In genomic region chr7:43495343-43496021, GRCm38 (mm10) we compare ENCODE assay signal across 9 mouse cellular contexts. TPM values are rescaled to one million over a fixed set of nuclear protein-coding genes. Genes with fewer than 3 reads are reported as not detected.
DNase-seq lines count a peak whose midpoint lies in the region; ATAC-seq and TF ChIP-seq lines count a peak whose summit lies in the region.
"Had no signal": no experiment of that assay in that cellular context is flagged by ENCODE, and none has a peak within 500 bp of the region (broad histone marks: within the 10 kb centered on the region; RNA-seq: fewer than 3 reads in every experiment).

No protein-coding gene starts in this region.

- TF ChIP-seq CTCF in embryonic fibroblast, embryonic 13.5 days (IDR thresholded peaks at IDR 0.05; ENCODE audit: borderline replicate concordance, insufficient read depth, low read length), result peak; percentile 80
- TF ChIP-seq CTCF in kidney, adult 2 months (conservative IDR thresholded peaks at IDR 0.05; ENCODE audit: insufficient read depth, insufficient read length, low read depth, low read length), result peak; percentile 67
- TF ChIP-seq CTCF in lung, embryonic 14.5 days (IDR thresholded peaks at IDR 0.05; ENCODE audit: low read depth), result peak; percentile 64

- H3K9ac ChIP-seq in neural tube, embryonic 11.5 days (ENCODE audit: low read length), result no peak overlapping the region
- H3K9ac ChIP-seq in lung, embryonic 14.5 days, result no peak overlapping the region
- H3K9ac ChIP-seq: limb, embryonic 15.5 days had no signal

- H3K9me3 ChIP-seq in neural tube, embryonic 11.5 days (ENCODE audit: control insufficient read depth, low read length), result no peaks in the 10 kb centered on the region
- H3K9me3 ChIP-seq in lung, embryonic 14.5 days (ENCODE audit: low read depth, low read length), result no peaks in the 10 kb centered on the region
- H3K9me3 ChIP-seq: limb, embryonic 15.5 days had no signal

- WGBS in neural tube, embryonic 11.5 days, result 12% methylated on average over 21 of the region's 21 CpGs
- WGBS in kidney, adult 2 months, result 13% methylated on average over 21 of the region's 21 CpGs
- 14% methylated on average over 21 of the region's 21 CpGs for WGBS in lung, embryonic 14.5 days

- H3K27ac ChIP-seq in neural tube, embryonic 11.5 days (ENCODE audit: low read depth, low read length), result no peak overlapping the region
- no peak overlapping the region for H3K27ac ChIP-seq in embryonic fibroblast, embryonic 13.5 days (ENCODE audit: insufficient read depth, low read length)
- H3K27ac ChIP-seq in kidney, adult 2 months (ENCODE audit: insufficient read depth, low read depth, low read length), result no peak overlapping the region
- no peak overlapping the region for H3K27ac ChIP-seq in lung, embryonic 14.5 days (ENCODE audit: low read depth)
- H3K27ac ChIP-seq: limb, embryonic 15.5 days had no signal

- no peaks in the 10 kb centered on the region for H3K27me3 ChIP-seq in neural tube, embryonic 11.5 days (ENCODE audit: control insufficient read depth, insufficient read depth, low read length)
- no peaks in the 10 kb centered on the region for H3K27me3 ChIP-seq in kidney, adult 2 months (replicated peaks; ENCODE audit: control insufficient read depth, insufficient read depth, low read length)
- H3K27me3 ChIP-seq in lung, embryonic 14.5 days (ENCODE audit: insufficient read depth, low read length), result peaks cover 3% of the 10 kb centered on the region; the same call in 1 of the 2 replicates

- H3K4me3 ChIP-seq in neural tube, embryonic 11.5 days (ENCODE audit: low read depth, low read length), result no peak overlapping the region
- H3K4me3 ChIP-seq in embryonic fibroblast, embryonic 13.5 days (ENCODE audit: insufficient read depth, low read length), result no peak overlapping the region
- no peak overlapping the region for H3K4me3 ChIP-seq in kidney, adult 2 months (ENCODE audit: insufficient read depth, low read depth, low read length)
- H3K4me3 ChIP-seq in lung, embryonic 14.5 days (ENCODE audit: low read depth, low read length), result no peak overlapping the region
- H3K4me3 ChIP-seq: limb, embryonic 15.5 days had no signal

- H3K4me1 ChIP-seq in neural tube, embryonic 11.5 days (ENCODE audit: control insufficient read depth, insufficient read depth, low read length), result no peaks in the 10 kb centered on the region
- H3K4me1 ChIP-seq in embryonic fibroblast, embryonic 13.5 days (ENCODE audit: control insufficient read depth, insufficient read depth, low read length), result no peaks in the 10 kb centered on the region
- H3K4me1 ChIP-seq in kidney, adult 2 months (ENCODE audit: control insufficient read depth, insufficient read depth, low read length), result no peaks in the 10 kb centered on the region
- H3K4me1 ChIP-seq in lung, embryonic 14.5 days (ENCODE audit: insufficient read depth), result no peaks in the 10 kb centered on the region
- H3K4me1 ChIP-seq: limb, embryonic 15.5 days had no signal

- peak; percentile 60; the same call in 1 of the 2 replicates for ATAC-seq in neural tube, embryonic 11.5 days (ENCODE audit: insufficient read depth, low FRiP score, low TSS enrichment)
- 0 out of 2 replicates have a peak, but pooled peaks have one; percentile 17 for ATAC-seq in lung, embryonic 14.5 days (ENCODE audit: insufficient read depth)

- no peak for TF ChIP-seq POLR2A in embryonic fibroblast, embryonic 13.5 days (IDR thresholded peaks at IDR 0.05; ENCODE audit: low read depth, low read length)
- no peak for TF ChIP-seq POLR2A in kidney, adult 2 months (IDR thresholded peaks at IDR 0.05; ENCODE audit: low read depth, low read length)

- H3K36me3 ChIP-seq in neural tube, embryonic 11.5 days (ENCODE audit: control insufficient read depth, insufficient read depth, low read length), result no peaks in the 10 kb centered on the region
- no peaks in the 10 kb centered on the region for H3K36me3 ChIP-seq in kidney, adult 2 months (ENCODE audit: control insufficient read depth, insufficient read depth, low read length)
- H3K36me3 ChIP-seq in lung, embryonic 14.5 days (ENCODE audit: insufficient read depth), result no peaks in the 10 kb centered on the region
- H3K36me3 ChIP-seq: limb, embryonic 15.5 days had no signal

- peak; percentile 71 for DNase-seq in neural tube, embryonic 11.5 days (ENCODE audit: low spot score)
- no peak for DNase-seq in neural tube, embryonic 10.5 days (ENCODE audit: extremely low spot score, low spot score)
- peak; percentile 67 for DNase-seq in adrenal gland, postnatal 14 days
- peak; percentile 52 for DNase-seq in kidney, adult 2 months
- peak; percentile 72 for DNase-seq in lung, embryonic 14.5 days
- peak; percentile 70 to 76 for DNase-seq in right cerebral cortex, adult 2 months (ENCODE audit: low spot score in 2 of 2)
- no peak for DNase-seq in gastrocnemius, adult 8-10 months (ENCODE audit: low spot score in 2 of 2)

- no peak overlapping the region for H3K4me2 ChIP-seq in neural tube, embryonic 11.5 days (ENCODE audit: low read depth)
- no peak overlapping the region for H3K4me2 ChIP-seq in lung, embryonic 14.5 days
- H3K4me2 ChIP-seq: limb, embryonic 15.5 days had no signal

RNA-seq across cellular contexts. Expression of gene Iglon5, which starts 5.6 kb away (rescaled TPM):
- polyA plus RNA-seq in neural tube, embryonic 11.5 days (2014; fragmentation: Nextera tagmentation; extraction: Ambion mirVana), result 2.4 and 2.7 TPM in 2 replicates
- 1.9 and 2.1 TPM in 2 replicates for total RNA-seq in adrenal gland, postnatal 14 days (2021)
- polyA plus RNA-seq in embryonic fibroblast, embryonic 13.5 days (2011; ENCODE audit: insufficient read length, low read depth, missing spikeins), result 19.4 and 23.7 TPM in 2 replicates
- polyA plus RNA-seq in kidney, adult 2 months (2012; rRNA removed), result 1.0 and 1.1 TPM in 2 replicates
- 0.38 TPM in 2 replicates for polyA plus RNA-seq in lung, embryonic 14.5 days (2014; fragmentation: Nextera tagmentation; extraction: Ambion mirVana)
- under 1 TPM in 3 of 4 experiments, not detected in 1; 0.10 to 0.31 (median 0.13) TPM for total RNA-seq in gastrocnemius, adult 8-10 months (2022)

RNA-seq across cellular contexts. Expression of gene 4931406B18Rik, which starts 10.3 kb away (rescaled TPM):
- not detected in 2 replicates for polyA plus RNA-seq in neural tube, embryonic 11.5 days (2014; fragmentation: Nextera tagmentation; extraction: Ambion mirVana)
- total RNA-seq in adrenal gland, postnatal 14 days (2021), result not detected in 2 replicates
- not detected in 2 replicates for polyA plus RNA-seq in embryonic fibroblast, embryonic 13.5 days (2011; ENCODE audit: insufficient read length, low read depth, missing spikeins)
- polyA plus RNA-seq in kidney, adult 2 months (2012; rRNA removed), result not detected in 2 replicates
- not detected in 2 replicates for polyA plus RNA-seq in lung, embryonic 14.5 days (2014; fragmentation: Nextera tagmentation; extraction: Ambion mirVana)
- not detected for total RNA-seq in gastrocnemius, adult 8-10 months (2022)
- polyA plus RNA-seq: limb, embryonic 15.5 days had no signal

RNA-seq across cellular contexts. Expression of gene Vsig10l, which starts 32.5 kb away (rescaled TPM):
- polyA plus RNA-seq in neural tube, embryonic 11.5 days (2014; fragmentation: Nextera tagmentation; extraction: Ambion mirVana), result 2.0 and 4.0 TPM in 2 replicates
- total RNA-seq in adrenal gland, postnatal 14 days (2021), result 2.3 and 3.2 TPM in 2 replicates
- 2.6 and 3.1 TPM in 2 replicates for polyA plus RNA-seq in embryonic fibroblast, embryonic 13.5 days (2011; ENCODE audit: insufficient read length, low read depth, missing spikeins)
- polyA plus RNA-seq in kidney, adult 2 months (2012; rRNA removed), result 5.9 and 6.7 TPM in 2 replicates
- 2.1 and 2.4 TPM in 2 replicates for polyA plus RNA-seq in lung, embryonic 14.5 days (2014; fragmentation: Nextera tagmentation; extraction: Ambion mirVana)
- total RNA-seq in gastrocnemius, adult 8-10 months (2022), result 1 to 10 TPM; 1.3 to 2.7 (median 1.7) TPM

RNA-seq across cellular contexts. Expression of gene Cd33, which starts 48.7 kb away (rescaled TPM):
- polyA plus RNA-seq in neural tube, embryonic 11.5 days (2014; fragmentation: Nextera tagmentation; extraction: Ambion mirVana), result 1.2 and 1.3 TPM in 2 replicates
- 2.7 and 5.3 TPM in 2 replicates for total RNA-seq in adrenal gland, postnatal 14 days (2021)
- polyA plus RNA-seq in embryonic fibroblast, embryonic 13.5 days (2011; ENCODE audit: insufficient read length, low read depth, missing spikeins), result 0.72 TPM in 1 of 2 replicates, not detected in the other
- polyA plus RNA-seq in kidney, adult 2 months (2012; rRNA removed), result 2.4 and 3.9 TPM in 2 replicates
- 1.8 and 2.0 TPM in 2 replicates for polyA plus RNA-seq in lung, embryonic 14.5 days (2014; fragmentation: Nextera tagmentation; extraction: Ambion mirVana)
- total RNA-seq in gastrocnemius, adult 8-10 months (2022), result under 1 TPM; 0.10 to 0.75 (median 0.52) TPM

RNA-seq across cellular contexts. Expression of gene Gm45233, which starts 51.6 kb away (rescaled TPM):
- not detected in 2 replicates for polyA plus RNA-seq in neural tube, embryonic 11.5 days (2014; fragmentation: Nextera tagmentation; extraction: Ambion mirVana)
- 0.82 TPM in 1 of 2 replicates, not detected in the other for total RNA-seq in adrenal gland, postnatal 14 days (2021)
- polyA plus RNA-seq in embryonic fibroblast, embryonic 13.5 days (2011; ENCODE audit: insufficient read length, low read depth, missing spikeins), result 0.72 TPM in 1 of 2 replicates, not detected in the other
- 1.8 and 3.6 TPM in 2 replicates for polyA plus RNA-seq in kidney, adult 2 months (2012; rRNA removed)
- polyA plus RNA-seq in lung, embryonic 14.5 days (2014; fragmentation: Nextera tagmentation; extraction: Ambion mirVana), result 0.37 TPM in 1 of 2 replicates, not detected in the other
- under 1 TPM in 1 of 4 experiments, not detected in 3; 0.73 TPM for total RNA-seq in gastrocnemius, adult 8-10 months (2022)

Comparison
In these comparisons a context has a peak if more than half of its experiments do, and no peak if none do; other contexts are left out.
1. DNase-seq: peak in neural tube, embryonic 11.5 days (single experiment), adrenal gland, postnatal 14 days (single experiment), kidney, adult 2 months (single experiment), lung, embryonic 14.5 days (single experiment) and right cerebral cortex, adult 2 months (2 of 2); none in neural tube, embryonic 10.5 days (single experiment) and gastrocnemius, adult 8-10 months (0 of 2).
2. Peak in every context shown above with its lines, with median percentiles within 50 percentile points of each other: CTCF ChIP-seq.